Mouse (Mus musculus): ENCODE measurements around the gene 4930519P11Rik. TPM values are rescaled to one million over a fixed set of nuclear protein-coding genes. Genes with fewer than 3 reads are reported as not detected.

4930519P11Rik gene
- polyA plus RNA-seq, 1 experiment from 2014 or later, result not detected

DNA sequence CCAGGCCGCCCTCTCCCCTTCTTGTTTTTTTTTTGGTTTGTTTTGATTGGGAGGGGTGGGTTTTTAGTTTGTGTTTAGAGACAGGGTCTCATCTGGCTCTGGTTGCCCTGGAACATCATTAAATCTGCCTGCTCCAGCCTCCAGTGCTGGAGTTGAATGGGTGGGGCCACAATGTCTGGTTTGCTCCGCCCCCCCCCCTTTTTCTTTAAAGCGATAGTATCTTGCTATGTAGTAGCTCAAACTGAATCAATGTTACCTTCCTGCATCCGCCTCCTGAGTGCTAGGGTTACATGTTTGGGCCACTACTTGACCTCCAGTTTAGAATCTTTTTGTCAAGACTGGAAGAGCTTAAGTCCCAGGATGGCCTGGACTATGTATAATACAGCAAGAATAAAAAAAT lies 42.0 kb downstream of the 4930519P11Rik start:
- no peak overlapping the region for H3K4me2 ChIP-seq (ENCODE audit: low read length)
- no peak overlapping the region for H3K27ac ChIP-seq (replicated peaks in 1 of 2; ENCODE audit: control insufficient read depth in 1 of 2, insufficient read depth in 1 of 2, low read depth in 2 of 2, low read length in 2 of 2)
- H3K9ac ChIP-seq (ENCODE audit: low read length), result no peak overlapping the region
- H3K27me3 ChIP-seq (ENCODE audit: control insufficient read depth, insufficient read depth, low read length), result no peaks in the 10 kb centered on the region
- no peaks in the 10 kb centered on the region for H3K36me3 ChIP-seq (ENCODE audit: control insufficient read depth, insufficient read depth, low read length)
- peaks cover 23 to 31% of the 10 kb centered on the region in 2 experiments for H3K4me1 ChIP-seq (ENCODE audit: control insufficient read depth in 2 of 2, insufficient read depth in 2 of 2, low read length in 2 of 2)
- no peak for ATAC-seq (ENCODE audit: insufficient number of reproducible peaks, insufficient read depth, low FRiP score, low read depth)
- WGBS, result 88% methylated on average over 4 of the region's 4 CpGs
- H3K9me3 ChIP-seq (ENCODE audit: control insufficient read depth, low read length), result no peaks in the 10 kb centered on the region
- H3K4me3 ChIP-seq (ENCODE audit: control insufficient read depth in 1 of 2, insufficient read depth in 1 of 2, low read depth in 1 of 2, low read length in 2 of 2), result no peak overlapping the region

DNA sequence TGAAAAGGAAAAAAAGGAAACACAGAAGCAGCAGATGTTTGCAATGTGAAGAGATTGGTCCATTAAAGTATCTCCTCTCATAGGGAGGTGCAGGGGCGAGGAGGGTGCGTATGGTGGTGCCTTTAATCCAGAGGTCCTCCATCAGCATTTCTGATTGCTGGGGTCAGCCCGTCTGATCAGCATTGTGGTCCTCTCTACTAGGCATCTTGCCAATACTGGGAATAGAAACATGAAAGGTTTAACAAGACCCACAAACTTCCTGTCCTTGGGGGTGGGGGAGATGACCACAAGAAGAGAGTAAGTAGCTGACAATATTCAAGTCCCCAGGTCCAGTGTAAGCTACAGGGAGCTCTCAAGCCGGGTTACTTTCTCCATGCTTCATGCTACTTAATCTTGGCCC lies 42.6 kb downstream of the 4930519P11Rik start:
- H3K9ac ChIP-seq (ENCODE audit: low read length), result no peak overlapping the region
- H3K27ac ChIP-seq (replicated peaks in 1 of 2; ENCODE audit: control insufficient read depth in 1 of 2, insufficient read depth in 1 of 2, low read depth in 2 of 2, low read length in 2 of 2), result no peak overlapping the region; a peak in 1 of 4 replicates
- H3K36me3 ChIP-seq (ENCODE audit: control insufficient read depth, insufficient read depth, low read length), result no peaks in the 10 kb centered on the region

DNA sequence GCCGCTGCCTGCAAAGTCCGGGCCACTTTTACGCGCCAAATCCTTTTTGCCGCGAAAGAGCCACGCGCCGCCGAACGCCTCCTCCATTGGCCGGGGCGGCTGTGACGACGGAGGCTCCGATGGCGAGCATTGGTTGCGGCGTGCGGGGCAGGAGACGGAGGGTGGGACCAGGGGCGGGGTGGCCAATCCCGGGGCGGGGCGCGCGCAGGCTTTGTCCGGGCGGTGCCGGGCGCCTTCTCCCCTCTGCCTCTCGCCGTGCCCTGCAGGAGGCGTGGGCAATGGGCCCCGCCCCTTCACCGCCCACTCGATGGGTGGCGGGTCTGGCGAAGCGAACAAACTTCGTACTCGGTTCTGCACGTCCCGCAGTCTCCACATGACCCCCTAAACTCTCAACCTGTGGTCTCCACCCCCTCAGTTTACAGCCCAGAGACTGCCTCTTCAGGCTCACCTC lies 43.4 kb downstream of the 4930519P11Rik start, which contains the start of gene E2f1:
Gene E2f1 (minus strand): TSS at position 57 of the 451 bp plus-strand sequence.
- Histone ChIP-seq H3K27me3 (ENCODE audit: control insufficient read depth, insufficient read depth, low read length) (no peaks in the 10 kb centered on the region), H3K4me3 (ENCODE audit: control insufficient read depth in 1 of 2, insufficient read depth in 1 of 2, low read depth in 1 of 2, low read length in 2 of 2) (peak within 1 kb of the TSS; percentile 78 to 88), H3K27ac (replicated peaks in 1 of 2; ENCODE audit: control insufficient read depth in 1 of 2, insufficient read depth in 1 of 2, low read depth in 2 of 2, low read length in 2 of 2) (peak within 1 kb of the TSS; percentile 68 to 78), H3K9ac (ENCODE audit: low read length) (peak within 1 kb of the TSS; percentile 80), H3K36me3 (ENCODE audit: control insufficient read depth, insufficient read depth, low read length) (no peaks in the 10 kb centered on the region), H3K9me3 (ENCODE audit: control insufficient read depth, low read length) (no peaks in the 10 kb centered on the region), H3K4me1 (ENCODE audit: control insufficient read depth in 2 of 2, insufficient read depth in 2 of 2, low read length in 2 of 2) (peaks cover 23 to 36% of the 10 kb centered on the region in 2 experiments), H3K4me2 (ENCODE audit: low read length) (peak within 1 kb of the TSS; percentile 90)
- ATAC-seq (ENCODE audit: insufficient number of reproducible peaks, insufficient read depth, low FRiP score, low read depth), result peak; percentile 97
- WGBS, result under 1% methylated on average over 43 of the region's 44 CpGs

More for the DNA sequence above, 42.6 kb downstream of the 4930519P11Rik start:
- Histone ChIP-seq H3K9me3 (ENCODE audit: control insufficient read depth, low read length) (no peaks in the 10 kb centered on the region), H3K27me3 (ENCODE audit: control insufficient read depth, insufficient read depth, low read length) (no peaks in the 10 kb centered on the region), H3K4me1 (ENCODE audit: control insufficient read depth in 2 of 2, insufficient read depth in 2 of 2, low read length in 2 of 2) (peaks cover 23 to 36% of the 10 kb centered on the region in 2 experiments), H3K4me3 (ENCODE audit: control insufficient read depth in 1 of 2, insufficient read depth in 1 of 2, low read depth in 1 of 2, low read length in 2 of 2) (no peak overlapping the region), H3K4me2 (ENCODE audit: low read length) (peak overlapping the region; percentile 90)
- ATAC-seq (ENCODE audit: insufficient number of reproducible peaks, insufficient read depth, low FRiP score, low read depth), result no peak
- WGBS, result 63% methylated on average over 4 of the region's 4 CpGs

DNA sequence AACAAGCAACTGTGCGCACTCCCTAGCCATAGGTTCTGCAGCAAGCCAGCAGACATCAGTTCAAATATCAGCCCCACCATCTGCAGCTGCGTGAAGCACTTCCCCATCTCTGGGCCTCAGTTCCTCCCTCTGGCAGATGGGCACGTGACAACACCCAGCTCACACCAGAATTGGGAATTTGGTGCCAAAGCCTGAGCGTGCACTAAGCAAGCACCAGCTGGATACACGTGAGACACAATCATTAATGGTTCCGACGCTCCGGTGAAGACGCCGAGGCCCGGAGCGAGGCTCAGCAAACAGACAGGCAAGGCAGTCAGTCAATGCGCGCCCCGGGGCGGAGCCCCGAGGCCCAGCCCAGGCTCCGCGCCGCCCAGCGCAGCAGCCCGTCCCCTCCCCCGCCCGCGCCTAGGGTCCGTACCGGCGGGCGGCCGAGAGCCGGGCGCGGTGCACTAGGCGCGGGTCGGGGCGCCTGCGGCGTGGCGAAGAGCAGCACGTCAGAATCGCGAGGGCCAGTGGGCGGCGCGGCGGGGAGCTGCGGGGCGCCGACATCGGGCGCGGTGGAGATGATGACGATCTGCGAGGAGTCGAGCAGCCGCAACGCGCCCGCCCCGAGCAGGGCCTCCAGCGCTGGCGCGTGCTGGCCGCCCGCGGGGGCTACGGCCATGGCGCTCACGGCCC lies 44.0 kb downstream of the 4930519P11Rik start:
- under 1% methylated on average over 64 of the region's 70 CpGs for WGBS
- Histone ChIP-seq H3K9ac (ENCODE audit: low read length) (peak overlapping the region; percentile 80), H3K4me3 (ENCODE audit: control insufficient read depth in 1 of 2, insufficient read depth in 1 of 2, low read depth in 1 of 2, low read length in 2 of 2) (peak overlapping the region; percentile 78 to 88), H3K36me3 (ENCODE audit: control insufficient read depth, insufficient read depth, low read length) (peaks cover 1% of the 10 kb centered on the region; the same call in 1 of the 2 replicates), H3K4me2 (ENCODE audit: low read length) (peak overlapping the region; percentile 90), H3K27me3 (ENCODE audit: control insufficient read depth, insufficient read depth, low read length) (no peaks in the 10 kb centered on the region), H3K27ac (replicated peaks in 1 of 2; ENCODE audit: control insufficient read depth in 1 of 2, insufficient read depth in 1 of 2, low read depth in 2 of 2, low read length in 2 of 2) (peak overlapping the region; percentile 68 to 78), H3K9me3 (ENCODE audit: control insufficient read depth, low read length) (no peaks in the 10 kb centered on the region), H3K4me1 (ENCODE audit: control insufficient read depth in 2 of 2, insufficient read depth in 2 of 2, low read length in 2 of 2) (peaks cover 23 to 36% of the 10 kb centered on the region in 2 experiments)
- peak; percentile 80 for ATAC-seq (ENCODE audit: insufficient number of reproducible peaks, insufficient read depth, low FRiP score, low read depth)

DNA sequence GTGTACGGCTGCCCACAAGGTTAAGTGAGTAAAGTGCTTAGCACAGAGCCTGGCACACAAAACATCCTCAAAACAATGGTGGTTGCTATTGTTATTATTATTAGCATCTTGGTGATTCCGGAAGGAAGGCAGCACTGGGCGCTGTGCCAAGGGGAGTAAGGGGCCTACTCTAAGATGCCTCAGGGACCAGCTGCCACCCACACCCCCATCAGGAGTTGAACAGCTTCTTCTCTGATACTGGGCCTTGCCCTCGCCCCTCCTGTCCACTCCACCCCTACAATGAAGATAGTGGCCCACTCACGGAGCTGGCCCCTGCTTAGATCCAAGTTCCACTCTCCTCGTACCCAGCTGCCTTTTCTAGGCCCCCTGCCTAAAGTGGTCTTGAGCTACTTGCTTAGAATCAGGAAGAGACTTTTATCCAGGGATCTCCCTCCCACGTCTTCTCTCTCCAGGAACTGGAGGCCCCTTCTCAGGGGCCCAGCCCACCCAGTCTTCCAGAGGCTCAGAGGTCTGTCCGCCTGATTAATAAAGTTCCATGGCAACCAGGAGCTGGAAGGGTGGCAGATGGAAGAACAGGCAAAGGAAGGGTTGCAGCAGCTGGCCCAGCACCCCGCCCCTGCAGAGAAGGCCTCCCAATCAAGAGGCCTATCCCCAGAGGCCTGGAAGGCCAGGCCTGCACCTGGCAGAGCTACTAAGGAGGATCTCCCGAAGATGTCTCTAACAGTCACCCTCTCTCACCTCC lies 44.7 kb downstream of the 4930519P11Rik start:
- H3K4me1 ChIP-seq (ENCODE audit: control insufficient read depth in 2 of 2, insufficient read depth in 2 of 2, low read length in 2 of 2), result peaks cover 23 to 36% of the 10 kb centered on the region in 2 experiments
- ATAC-seq (ENCODE audit: insufficient number of reproducible peaks, insufficient read depth, low FRiP score, low read depth), result 0 out of 2 replicates have a peak, but pooled peaks have one; percentile 0
- peak overlapping the region; percentile 78 to 88 for H3K4me3 ChIP-seq (ENCODE audit: control insufficient read depth in 1 of 2, insufficient read depth in 1 of 2, low read depth in 1 of 2, low read length in 2 of 2)
- no peaks in the 10 kb centered on the region for H3K9me3 ChIP-seq (ENCODE audit: control insufficient read depth, low read length)
- peak overlapping the region; percentile 80 for H3K9ac ChIP-seq (ENCODE audit: low read length)
- H3K36me3 ChIP-seq (ENCODE audit: control insufficient read depth, insufficient read depth, low read length), result peaks cover 8% of the 10 kb centered on the region
- peak overlapping the region; percentile 90 for H3K4me2 ChIP-seq (ENCODE audit: low read length)
- WGBS, result 21% methylated on average over 10 of the region's 10 CpGs
- H3K27ac ChIP-seq (replicated peaks in 1 of 2; ENCODE audit: control insufficient read depth in 1 of 2, insufficient read depth in 1 of 2, low read depth in 2 of 2, low read length in 2 of 2), result peak overlapping the region; percentile 14 to 78
- no peaks in the 10 kb centered on the region for H3K27me3 ChIP-seq (ENCODE audit: control insufficient read depth, insufficient read depth, low read length)

DNA sequence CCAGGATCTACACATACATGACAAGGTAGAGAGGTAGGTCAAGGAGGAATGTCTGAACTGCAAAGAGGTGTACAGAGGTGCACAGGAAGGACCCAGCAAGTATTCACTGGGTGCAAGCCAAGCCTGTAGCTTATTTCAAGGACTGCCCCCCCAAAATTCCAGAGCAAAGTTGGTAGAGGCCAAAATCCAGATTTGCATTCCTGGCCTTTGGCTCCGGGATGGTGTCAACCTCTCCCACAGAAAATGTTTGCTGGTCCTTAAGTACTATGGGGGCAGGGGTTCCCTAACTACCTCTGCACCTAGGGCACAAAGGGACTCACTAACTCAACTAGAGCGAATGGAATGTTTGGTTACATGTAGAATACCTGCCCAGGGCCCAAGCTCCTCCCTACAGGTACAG lies 45.5 kb downstream of the 4930519P11Rik start:
- Histone ChIP-seq H3K4me2 (ENCODE audit: low read length) (peak overlapping the region; percentile 90), H3K27me3 (ENCODE audit: control insufficient read depth, insufficient read depth, low read length) (no peaks in the 10 kb centered on the region), H3K27ac (replicated peaks in 1 of 2; ENCODE audit: control insufficient read depth in 1 of 2, insufficient read depth in 1 of 2, low read depth in 2 of 2, low read length in 2 of 2) (peak overlapping the region in 1 of 2 experiments; percentile 78; a peak in 1 of 4 replicates), H3K4me3 (ENCODE audit: control insufficient read depth in 1 of 2, insufficient read depth in 1 of 2, low read depth in 1 of 2, low read length in 2 of 2) (peak overlapping the region in 1 of 2 experiments; percentile 88; a peak in 2 of 4 replicates), H3K36me3 (ENCODE audit: control insufficient read depth, insufficient read depth, low read length) (peaks cover 15% of the 10 kb centered on the region), H3K9ac (ENCODE audit: low read length) (peak overlapping the region; percentile 80; the same call in 1 of the 2 replicates), H3K4me1 (ENCODE audit: control insufficient read depth in 2 of 2, insufficient read depth in 2 of 2, low read length in 2 of 2) (peaks cover 23 to 36% of the 10 kb centered on the region in 2 experiments), H3K9me3 (ENCODE audit: control insufficient read depth, low read length) (no peaks in the 10 kb centered on the region)
- ATAC-seq (ENCODE audit: insufficient number of reproducible peaks, insufficient read depth, low FRiP score, low read depth), result no peak
- WGBS, result 54% methylated on average over 2 of the region's 2 CpGs

DNA sequence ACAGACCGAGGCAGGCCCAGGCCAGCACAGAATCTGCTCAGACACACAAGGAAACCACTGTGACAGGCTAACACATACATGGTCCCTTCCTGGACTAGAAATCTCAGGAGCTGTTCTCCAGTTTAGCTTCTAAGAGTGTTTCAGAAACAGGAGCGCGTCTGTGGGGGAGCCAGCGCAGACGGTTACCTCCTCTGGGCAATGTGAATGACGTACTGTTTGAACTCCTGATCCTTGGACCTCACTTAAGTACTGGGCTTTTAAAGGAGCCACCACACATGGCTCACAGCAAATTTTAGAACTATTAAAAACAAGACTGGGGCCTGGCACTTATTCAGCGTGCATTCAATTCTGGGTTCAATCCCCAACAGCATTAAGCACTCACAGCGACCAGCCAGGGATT lies 46.6 kb downstream of the 4930519P11Rik start:
- H3K4me1 ChIP-seq (ENCODE audit: control insufficient read depth in 2 of 2, insufficient read depth in 2 of 2, low read length in 2 of 2), result peaks cover 23 to 36% of the 10 kb centered on the region in 2 experiments
- no peaks in the 10 kb centered on the region for H3K9me3 ChIP-seq (ENCODE audit: control insufficient read depth, low read length)
- no peak overlapping the region for H3K4me2 ChIP-seq (ENCODE audit: low read length)
- no peaks in the 10 kb centered on the region for H3K27me3 ChIP-seq (ENCODE audit: control insufficient read depth, insufficient read depth, low read length)
- no peak overlapping the region for H3K4me3 ChIP-seq (ENCODE audit: control insufficient read depth in 1 of 2, insufficient read depth in 1 of 2, low read depth in 1 of 2, low read length in 2 of 2)
- H3K9ac ChIP-seq (ENCODE audit: low read length), result no peak overlapping the region
- peaks cover 22% of the 10 kb centered on the region for H3K36me3 ChIP-seq (ENCODE audit: control insufficient read depth, insufficient read depth, low read length)
- 66% methylated on average over 8 of the region's 8 CpGs for WGBS
- no peak for ATAC-seq (ENCODE audit: insufficient number of reproducible peaks, insufficient read depth, low FRiP score, low read depth)
- H3K27ac ChIP-seq (replicated peaks in 1 of 2; ENCODE audit: control insufficient read depth in 1 of 2, insufficient read depth in 1 of 2, low read depth in 2 of 2, low read length in 2 of 2), result no peak overlapping the region
